Mouse (Mus musculus) cerebellum, adult 9-10 months (tissue): Measurements from ENCODE around the gene Nhlh1.

Source experiments
- DNase-seq: peaks from one replicate; pipeline ENCODE4 v3.0.0; 2022

Gene Nhlh1

GRCm38 (mm10) chr1:172015312-172015939, 41.9 kb downstream of the Nhlh1 start:
- DNase-seq = no peak

GRCm38 (mm10) chr1:172014771-172015170, 42.6 kb downstream of the Nhlh1 start:
- no peak for DNase-seq

DNA sequence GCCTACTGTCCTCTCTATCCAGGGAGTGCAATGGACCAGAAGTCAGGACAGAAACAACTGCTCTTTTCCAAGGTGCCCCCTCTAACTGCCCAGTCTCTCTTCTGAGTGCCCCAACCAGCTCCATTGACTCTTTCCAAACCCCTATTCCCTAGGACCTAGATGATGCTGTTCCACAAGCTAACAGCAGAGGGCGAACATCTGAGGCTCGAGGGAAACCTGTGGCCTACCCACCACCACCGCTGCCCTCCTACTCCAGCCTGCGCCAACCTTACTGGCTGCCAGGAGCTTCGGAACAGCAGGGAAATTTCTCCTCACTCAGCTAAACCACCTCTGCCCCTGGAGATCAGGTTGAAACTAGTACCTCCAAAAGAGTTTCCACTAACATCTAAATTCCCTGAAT, 45.3 kb downstream of the Nhlh1 start:
- DNase-seq = peak; percentile 72

DNA sequence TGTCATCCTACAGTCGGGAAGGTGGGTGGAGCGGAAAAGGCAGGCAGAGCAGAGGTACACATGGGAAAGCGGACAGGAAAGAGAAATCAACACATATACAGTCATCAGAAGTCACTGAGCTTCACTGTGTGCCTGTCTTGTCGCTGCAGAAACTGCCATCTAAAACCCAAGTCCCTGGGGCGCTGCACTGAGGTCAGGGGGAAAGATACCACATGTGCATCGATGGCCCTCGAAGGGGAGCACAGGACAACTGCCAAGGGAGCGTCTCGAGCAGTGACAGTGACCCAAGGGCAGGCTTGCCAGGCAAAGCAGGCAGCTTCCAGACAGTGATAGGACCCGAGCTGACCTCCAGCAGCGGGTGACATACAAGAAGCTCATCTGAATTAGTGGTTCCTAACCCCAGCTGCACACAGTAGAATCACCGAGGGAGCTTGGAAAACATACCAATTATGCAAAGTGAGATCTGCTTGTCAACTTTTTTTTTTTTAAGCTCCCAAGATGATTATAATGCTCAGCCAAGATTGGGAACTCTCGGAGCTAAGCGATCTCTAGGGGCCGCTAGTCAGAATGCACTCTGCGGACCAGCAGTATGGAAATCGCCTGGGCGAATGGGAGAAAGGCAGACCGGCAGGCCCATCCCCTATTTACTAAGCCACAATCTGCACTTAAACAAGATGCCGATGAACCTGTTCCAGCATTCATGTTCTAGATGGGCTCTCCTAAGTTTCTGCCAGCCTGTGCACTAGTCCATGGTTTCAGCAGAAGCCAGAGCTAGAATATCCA, 47.1 kb downstream of the Nhlh1 start:
- DNase-seq = no peak

DNA sequence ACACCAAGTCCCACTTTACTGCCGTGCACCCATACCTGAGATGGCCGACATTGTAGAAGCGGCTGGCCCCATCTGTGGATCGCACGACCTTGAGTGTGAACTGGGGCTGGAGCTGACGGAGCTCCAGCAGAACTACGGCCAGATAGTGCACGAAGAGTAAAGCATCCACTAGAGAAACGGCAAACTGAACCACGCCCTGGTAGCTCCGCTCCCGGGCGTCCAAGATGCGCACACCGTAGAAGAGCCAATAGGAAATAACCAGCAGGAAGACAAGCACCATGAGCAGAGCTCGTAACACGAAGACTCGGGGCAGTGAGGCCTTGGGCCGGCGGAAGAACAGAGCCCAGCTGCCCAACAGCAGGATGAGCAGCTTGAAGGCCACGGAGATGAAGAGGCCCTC, 48.0 kb downstream of the Nhlh1 start:
- DNase-seq = no peak

DNA sequence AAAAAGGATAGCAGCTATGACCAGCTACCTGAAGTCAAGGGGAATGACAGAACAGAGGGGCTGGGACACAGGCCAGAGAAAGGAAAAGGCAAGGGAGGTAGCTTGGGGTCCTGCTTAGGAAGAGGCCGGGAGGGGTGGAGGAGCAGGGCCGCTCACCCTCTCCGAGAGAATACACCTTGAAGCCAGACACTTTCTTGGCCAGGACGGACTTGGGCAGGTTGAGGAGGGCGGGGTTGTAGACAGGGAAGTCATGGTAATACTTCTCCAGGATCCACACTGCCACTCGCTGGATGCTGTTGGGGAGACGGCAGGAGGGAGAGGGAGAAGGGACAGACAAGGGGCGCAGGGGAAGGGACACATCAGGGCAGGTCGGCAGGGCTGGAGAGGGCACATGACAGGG, 49.0 kb downstream of the Nhlh1 start:
- no peak for DNase-seq

DNA sequence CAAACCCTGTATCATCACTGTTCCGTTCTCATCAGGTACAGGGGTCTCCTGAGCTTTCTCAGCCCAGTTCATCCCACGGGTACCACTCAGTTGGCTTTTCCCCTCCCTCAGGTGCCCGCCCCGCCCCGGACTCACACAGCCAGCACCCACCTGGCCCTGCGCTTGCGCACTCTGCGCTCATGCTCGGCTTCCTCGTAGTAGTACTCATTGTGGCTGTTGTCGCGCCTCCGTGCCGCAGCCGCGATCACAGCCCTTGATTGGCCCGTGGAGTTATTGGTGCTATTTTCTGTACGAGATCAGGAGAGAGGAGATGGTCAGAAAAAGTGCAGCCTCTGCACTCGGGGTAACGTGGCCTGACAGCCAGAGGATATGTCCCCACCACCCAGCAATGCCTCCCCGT, 49.6 kb downstream of the Nhlh1 start:
- DNase-seq = no peak
